Mouse (Mus musculus): ENCODE measurements at regions not wholly inside any gene's neighbourhood (a gene's known extent, or its start where the extent isn't known, plus 50 kb on each side); places are given as distances from the start of the nearest gene placed in this dataset.

DNA sequence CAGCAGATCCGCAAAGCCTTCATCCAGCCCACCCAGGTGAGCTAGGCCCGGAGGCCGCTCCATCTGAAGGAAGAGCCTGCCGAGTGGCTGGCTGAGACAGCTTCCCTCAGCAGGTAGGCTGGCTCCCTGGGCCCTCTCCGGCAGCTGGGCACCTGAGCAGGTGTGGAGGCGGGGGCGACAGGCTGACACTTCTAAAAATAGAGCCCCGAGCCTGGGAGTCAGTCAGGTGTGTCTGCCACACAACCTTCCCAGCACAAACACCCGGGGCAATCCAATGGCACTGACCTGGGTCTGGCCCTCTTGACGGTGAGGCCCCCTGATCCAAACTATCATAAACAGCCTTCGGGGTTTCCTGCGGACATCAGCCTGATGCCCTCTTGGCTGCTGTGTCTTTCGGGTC is 58.5 kb downstream of the Zfp36l2 start:
- ATAC-seq (replicated peaks; ENCODE audit: low FRiP score, poor library complexity, severe bottlenecking), result no peak

DNA sequence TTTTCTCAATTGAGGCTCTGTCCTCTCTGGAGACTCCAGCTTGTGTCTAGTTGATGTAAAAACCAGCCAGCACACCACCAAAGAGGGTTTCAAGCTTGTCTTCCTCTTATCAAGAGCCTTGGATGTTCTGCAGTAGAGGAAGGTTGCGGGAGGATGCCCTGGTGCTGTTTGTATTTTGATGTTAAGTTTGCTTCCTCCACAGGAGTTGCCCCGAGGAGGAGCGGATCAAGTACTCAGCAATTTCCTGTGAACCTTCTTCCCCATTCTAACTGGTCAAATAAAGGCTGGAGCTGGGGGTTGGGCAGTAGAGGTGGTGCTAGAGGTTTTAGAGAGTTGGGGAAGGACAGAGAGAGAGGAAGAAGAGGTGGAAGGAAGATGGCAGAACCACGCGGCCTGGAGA is 59.5 kb downstream of the Zfp36l2 start:
- ATAC-seq (replicated peaks; ENCODE audit: low FRiP score, poor library complexity, severe bottlenecking), result no peak

DNA sequence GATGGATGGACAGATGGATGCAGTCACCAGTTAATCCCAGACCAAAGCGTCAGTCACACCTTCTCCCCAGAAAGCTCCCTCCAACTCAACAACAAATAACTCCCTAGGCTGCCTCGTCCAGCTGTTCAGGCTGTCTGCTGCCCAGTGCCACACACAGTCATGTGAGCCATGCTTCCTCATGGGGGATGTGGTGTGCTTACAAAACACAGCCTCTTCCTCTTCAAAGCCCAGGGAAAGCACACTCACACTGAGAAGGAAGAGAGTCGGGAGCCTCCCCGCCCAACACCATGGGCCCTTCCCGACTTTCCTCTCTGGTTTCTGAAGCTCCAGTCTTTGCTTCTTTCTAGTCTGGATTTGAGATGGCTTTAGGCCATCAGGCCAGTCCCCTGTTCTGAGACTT is 61.6 kb downstream of the Zfp36l2 start:
- ATAC-seq (replicated peaks; ENCODE audit: low FRiP score, poor library complexity, severe bottlenecking), result no peak

- ATAC-seq (replicated peaks; ENCODE audit: low FRiP score, poor library complexity, severe bottlenecking), result no peak
Measured at GRCm38 (mm10) chr17:84123161-84123560, 64.6 kb downstream of the Zfp36l2 start.

DNA sequence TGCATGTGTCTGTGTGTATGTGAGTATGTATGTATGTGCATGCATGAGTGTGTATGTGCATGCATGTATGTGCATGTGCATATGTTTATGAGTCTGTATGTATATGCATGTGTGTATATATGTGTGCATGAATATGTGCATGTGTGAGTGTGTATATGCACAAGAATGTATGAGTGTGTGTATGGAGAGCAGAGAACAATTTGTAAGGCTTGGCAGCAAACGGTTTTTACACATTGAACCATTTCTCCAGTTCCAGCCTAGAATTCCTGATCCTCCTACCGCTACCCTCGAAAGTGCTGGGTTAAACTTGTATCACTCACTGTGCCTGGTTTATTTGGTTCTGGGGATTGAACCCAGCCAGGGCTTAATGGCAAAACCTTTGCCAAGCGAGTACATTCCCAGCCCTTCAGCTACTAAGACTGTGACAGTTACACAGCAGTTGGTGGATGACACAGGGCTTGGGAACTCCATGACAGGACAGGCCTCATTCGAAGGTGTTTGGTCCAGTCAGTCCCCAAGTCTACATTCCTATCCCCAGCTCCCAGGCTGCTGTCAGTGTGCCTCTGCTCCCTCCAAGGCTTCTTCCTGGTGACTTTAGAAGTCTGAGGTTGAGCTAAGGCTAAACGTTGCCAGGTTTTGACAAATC is 65.1 kb downstream of the Zfp36l2 start:
- ATAC-seq (replicated peaks; ENCODE audit: low FRiP score, poor library complexity, severe bottlenecking), result no peak

DNA sequence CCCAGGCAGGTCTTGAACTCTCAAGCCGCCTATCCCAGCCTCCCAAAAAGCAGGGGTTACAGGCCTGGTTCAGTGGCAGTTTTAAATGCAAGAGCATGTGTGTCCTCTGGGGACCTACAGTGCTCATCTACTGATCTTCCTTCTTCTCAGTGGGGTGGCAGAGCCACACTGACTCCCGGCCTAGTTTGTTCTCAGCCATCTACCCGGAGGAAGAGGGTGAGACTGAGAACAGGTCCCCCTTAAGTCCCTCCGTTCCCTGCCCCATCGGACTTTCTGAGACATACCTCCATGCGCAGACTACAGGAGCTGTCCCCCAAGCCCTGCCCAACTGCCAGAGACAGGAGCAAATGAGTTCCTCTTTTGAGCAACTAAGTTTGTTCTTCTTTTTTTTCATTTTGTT is 66.5 kb downstream of the Zfp36l2 start:
- no peak for ATAC-seq (replicated peaks; ENCODE audit: low FRiP score, poor library complexity, severe bottlenecking)

GRCm38 (mm10) chr17:84119221-84120017 is 68.3 kb downstream of the Zfp36l2 start:
- no peak for ATAC-seq (replicated peaks; ENCODE audit: low FRiP score, poor library complexity, severe bottlenecking)

DNA sequence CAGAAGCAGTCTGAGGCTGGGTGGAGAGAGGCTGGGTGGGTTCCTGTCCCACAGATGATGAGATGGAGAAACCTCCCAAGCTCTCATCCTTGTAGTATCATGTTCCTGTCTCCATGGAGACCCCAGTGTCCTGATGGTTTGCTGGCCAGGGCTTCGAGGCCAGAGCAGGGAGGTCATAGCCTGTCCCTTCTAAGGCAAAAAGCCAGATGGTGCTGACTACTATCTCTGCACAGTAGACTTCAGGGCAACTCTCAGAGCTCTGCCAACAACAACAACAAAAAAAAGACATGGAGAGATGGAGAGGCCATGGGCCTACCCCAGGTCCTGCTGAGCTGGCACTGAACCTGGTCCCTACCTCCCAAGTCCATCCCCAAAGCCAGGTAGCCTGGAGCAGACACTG is 69.0 kb downstream of the Zfp36l2 start:
- no peak for ATAC-seq (replicated peaks; ENCODE audit: low FRiP score, poor library complexity, severe bottlenecking)

GRCm38 (mm10) chr17:84118271-84118670 is 69.5 kb downstream of the Zfp36l2 start:
- ATAC-seq (replicated peaks; ENCODE audit: low FRiP score, poor library complexity, severe bottlenecking), result no peak

- no peak for ATAC-seq (replicated peaks; ENCODE audit: low FRiP score, poor library complexity, severe bottlenecking)
Measured at GRCm38 (mm10) chr17:84117756-84118155, 70.0 kb downstream of the Zfp36l2 start.

GRCm38 (mm10) chr17:84116340-84117279 is 71.1 kb downstream of the Zfp36l2 start:
- ATAC-seq (replicated peaks; ENCODE audit: low FRiP score, poor library complexity, severe bottlenecking), result peak; percentile 22; the same call in 1 of the 2 replicates

DNA sequence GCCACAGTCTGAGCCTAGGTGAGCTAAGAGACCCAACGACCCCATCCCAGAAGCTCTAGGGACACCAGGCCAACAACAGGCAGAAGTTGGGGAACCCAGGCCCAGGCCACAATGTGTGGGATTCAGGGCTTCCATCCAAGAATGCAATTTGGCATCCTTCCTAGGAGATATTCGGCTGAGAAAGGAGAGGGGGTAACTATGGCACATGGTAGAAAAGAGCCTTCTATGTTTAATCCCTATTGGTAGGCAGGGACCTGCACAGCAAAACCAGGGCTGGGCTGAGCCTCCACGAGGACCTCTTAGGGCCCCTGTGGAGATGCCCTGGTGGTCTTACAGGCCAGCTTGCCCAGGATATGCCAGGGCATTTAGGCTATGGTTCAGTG is 71.8 kb downstream of the Zfp36l2 start:
- no peak for ATAC-seq (replicated peaks; ENCODE audit: low FRiP score, poor library complexity, severe bottlenecking)

DNA sequence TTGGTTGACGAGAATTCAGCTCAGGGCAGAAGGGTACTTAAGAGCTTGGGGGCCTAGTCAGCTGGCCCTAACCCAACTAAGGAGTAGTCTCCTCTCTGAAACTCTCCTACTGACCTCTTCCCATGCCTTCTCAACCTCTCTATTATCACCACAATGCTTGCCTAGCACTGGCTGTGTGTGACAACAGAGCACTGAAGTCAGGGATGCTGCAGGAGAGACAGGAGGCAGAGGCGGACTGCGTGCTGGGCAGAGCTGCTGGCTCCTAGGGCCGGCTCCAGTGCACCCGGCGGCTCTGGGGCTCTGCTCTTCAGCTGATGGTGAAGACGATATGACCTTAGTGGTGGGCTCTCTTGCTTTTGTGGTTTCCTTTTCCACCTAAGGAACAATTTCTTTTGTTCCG is 72.6 kb downstream of the Zfp36l2 start:
- ATAC-seq (replicated peaks; ENCODE audit: low FRiP score, poor library complexity, severe bottlenecking), result no peak

DNA sequence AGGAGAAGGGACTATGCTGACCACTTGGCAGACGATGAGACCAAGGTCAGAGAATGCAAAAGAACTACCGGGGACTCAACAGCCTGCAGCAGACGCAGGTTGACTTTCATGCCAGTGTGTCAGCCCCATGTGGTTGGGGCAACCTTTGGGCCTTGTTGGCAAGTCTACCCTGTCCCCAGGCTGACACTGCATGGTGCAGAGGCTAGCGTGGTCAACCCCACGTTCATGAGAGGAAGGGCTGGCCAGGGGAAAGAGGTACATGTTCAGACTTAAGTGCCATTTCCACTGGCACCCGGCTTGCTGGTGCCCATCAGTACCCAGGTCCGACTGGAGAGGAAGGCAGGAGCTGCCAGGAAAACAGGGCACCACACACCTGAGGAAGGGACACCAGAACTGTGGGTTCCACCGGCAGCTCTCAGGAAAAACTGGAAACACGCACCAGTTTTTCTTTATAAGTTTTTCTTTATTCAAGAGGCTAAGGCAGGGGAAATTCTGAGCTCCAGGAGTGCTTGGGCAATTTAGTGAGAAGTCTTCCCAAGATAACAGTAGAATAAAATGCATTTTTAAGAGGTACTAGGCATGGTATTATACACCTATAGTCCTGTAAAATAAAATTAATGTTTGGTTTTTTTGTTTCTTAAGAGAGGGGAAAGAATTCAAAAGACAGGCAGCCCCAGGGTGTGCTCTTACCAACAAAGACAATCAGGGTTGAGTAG is 73.3 kb downstream of the Zfp36l2 start:
- ATAC-seq (replicated peaks; ENCODE audit: low FRiP score, poor library complexity, severe bottlenecking), result no peak

- peak; percentile 75 for ATAC-seq (replicated peaks; ENCODE audit: low FRiP score, poor library complexity, severe bottlenecking)
Measured at GRCm38 (mm10) chr17:84113608-84114278, 74.0 kb downstream of the Zfp36l2 start.

DNA sequence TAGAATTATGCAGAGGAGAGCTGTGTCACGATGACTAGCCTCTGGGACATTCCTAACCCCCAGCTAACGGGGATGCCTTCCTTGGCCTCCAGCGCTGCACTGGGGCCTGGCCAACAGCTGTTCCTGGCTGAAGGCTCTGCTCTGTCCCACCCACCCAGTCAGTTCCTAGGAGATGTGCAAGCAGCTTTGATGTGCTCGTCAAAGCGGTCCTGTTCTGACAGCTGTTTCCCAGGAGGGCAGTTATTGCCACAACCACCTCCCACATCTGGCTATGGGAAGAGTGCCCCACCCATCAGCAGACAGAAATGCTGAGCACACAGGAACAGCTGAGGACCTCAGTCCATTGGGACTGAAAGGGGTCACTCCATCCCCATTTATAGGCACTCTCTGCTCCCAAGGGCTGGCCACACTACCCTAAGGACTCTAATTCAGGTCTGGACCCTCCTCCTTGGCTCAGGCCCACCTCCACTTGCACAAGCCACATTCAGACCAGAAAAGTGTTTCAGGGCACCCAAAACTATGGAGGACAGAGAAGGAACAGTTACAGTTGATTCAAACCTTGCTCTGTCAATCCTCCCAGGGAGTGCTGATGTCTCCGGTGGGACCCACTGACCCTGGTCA is 75.2 kb downstream of the Zfp36l2 start:
- no peak for ATAC-seq (replicated peaks; ENCODE audit: low FRiP score, poor library complexity, severe bottlenecking)

DNA sequence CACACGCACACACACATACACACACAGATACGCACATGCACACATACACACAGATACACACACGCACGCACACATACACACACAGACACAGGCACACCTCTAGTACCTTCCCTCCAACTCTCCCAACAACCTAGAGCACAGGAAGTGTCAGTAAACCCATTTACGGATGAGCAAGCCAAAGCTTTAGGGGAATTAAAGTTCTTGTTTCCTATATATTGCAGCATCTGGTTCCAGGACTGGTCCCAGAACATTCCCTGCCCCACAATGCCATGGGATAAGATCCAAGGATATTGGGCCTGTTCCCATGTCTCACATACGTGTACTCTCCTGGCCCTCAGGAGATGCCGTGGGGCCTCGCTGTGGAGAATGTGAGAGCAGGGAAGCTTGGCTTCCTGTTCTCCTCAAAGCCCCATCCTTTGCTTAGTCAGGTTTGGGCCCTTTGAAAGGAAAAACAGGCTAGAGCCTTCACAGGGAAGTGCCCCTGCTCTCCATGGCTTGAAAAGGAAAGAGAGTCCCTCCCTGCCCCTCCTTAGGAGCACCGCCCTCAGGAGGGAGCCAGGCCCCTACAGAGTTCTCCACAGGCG is 75.9 kb downstream of the Zfp36l2 start:
- no peak for ATAC-seq (replicated peaks; ENCODE audit: low FRiP score, poor library complexity, severe bottlenecking)

GRCm38 (mm10) chr17:84110945-84111344 is 76.8 kb downstream of the Zfp36l2 start:
- no peak for ATAC-seq (replicated peaks; ENCODE audit: low FRiP score, poor library complexity, severe bottlenecking)

All from erythroid progenitor cell, adult 5-6 weeks (primary cell).